In the genomic region with DNA sequence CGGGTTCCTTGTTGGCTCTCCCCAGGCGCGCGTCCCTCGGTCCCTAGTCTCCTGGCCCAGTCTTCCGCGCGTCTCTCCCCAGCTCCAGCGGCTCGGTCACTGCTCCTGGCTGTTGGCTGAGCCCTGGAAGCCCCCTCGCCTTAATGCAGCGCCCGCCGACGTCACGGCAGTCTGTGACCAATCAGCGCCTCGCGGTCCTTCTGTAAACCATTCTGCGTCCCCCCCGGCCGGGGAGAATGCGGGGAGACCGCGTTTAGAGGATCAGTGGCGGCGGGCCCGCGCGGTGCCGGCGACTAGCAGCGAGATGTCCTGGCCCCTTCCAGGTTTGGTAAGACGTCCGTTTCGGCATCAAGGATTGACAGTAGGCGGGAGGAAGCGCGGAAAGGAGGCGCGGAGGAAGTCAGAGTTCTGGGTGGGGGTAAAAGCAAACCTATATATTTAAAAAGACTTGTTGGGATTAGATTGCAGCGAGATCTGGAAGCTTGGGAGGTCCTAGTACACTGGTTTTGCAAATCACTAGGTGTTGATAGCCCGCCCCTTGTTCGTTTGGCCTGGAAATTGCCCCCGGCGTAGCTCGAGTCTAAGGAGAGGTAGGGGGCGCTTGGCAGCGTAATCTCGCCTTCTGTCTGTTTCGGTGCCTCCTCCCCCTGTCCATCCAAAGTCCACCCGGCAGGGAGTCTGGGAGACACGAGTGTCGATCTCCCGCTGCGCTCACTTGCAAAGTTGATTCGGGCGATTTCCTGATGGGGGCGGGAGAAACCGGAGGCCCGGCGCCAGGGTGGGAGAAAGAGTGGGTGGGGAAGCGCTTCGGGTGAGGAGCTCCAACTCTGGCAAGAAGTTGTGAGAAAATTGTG, we compare ENCODE assay signal across 8 mouse cellular contexts. TPM values are rescaled to one million over a fixed set of nuclear protein-coding genes. Genes with fewer than 3 reads are reported as not detected.
DNase-seq lines count a peak whose midpoint lies in the region; ATAC-seq and TF ChIP-seq lines count a peak whose summit lies in the region.

TSS of gene Lhx1 (minus strand) at position 115 of the 854 bp plus-strand sequence.

- no peak for TF ChIP-seq CTCF in liver, postnatal 0 days (IDR thresholded peaks at IDR 0.05; ENCODE audit: low read depth)

- H3K27me3 ChIP-seq in embryonic facial prominence, embryonic 13.5 days: peaks cover 100% of the 10 kb centered on the region
- peaks cover 100% of the 10 kb centered on the region for H3K27me3 ChIP-seq in intestine, embryonic 14.5 days (replicated peaks; ENCODE audit: control insufficient read depth, insufficient read depth, low read length)
- H3K27me3 ChIP-seq in liver, postnatal 0 days (ENCODE audit: insufficient read depth, low read length): peaks cover 100% of the 10 kb centered on the region

- no peak for ATAC-seq in CD4-positive, CD25-positive, alpha-beta regulatory T cell, adult 4 months
- ATAC-seq in embryonic facial prominence, embryonic 13.5 days (ENCODE audit: insufficient number of reproducible peaks, insufficient read depth, low FRiP score, low TSS enrichment, low read depth): no peak
- 0 out of 2 replicates have a peak, but pooled peaks have one; percentile 37 for ATAC-seq in intestine, embryonic 14.5 days (replicated peaks; ENCODE audit: low FRiP score, low TSS enrichment, low read depth)
- ATAC-seq in liver, postnatal 0 days: no peak
- no peak for ATAC-seq in frontal cortex, adult (ENCODE audit: low TSS enrichment)

- peak within 1 kb of the TSS; percentile 77 for H3K4me2 ChIP-seq in embryonic facial prominence, embryonic 13.5 days
- peak within 1 kb of the TSS; percentile 66 for H3K4me2 ChIP-seq in intestine, embryonic 14.5 days (ENCODE audit: low read length)
- peak within 1 kb of the TSS; percentile 75 for H3K4me2 ChIP-seq in liver, postnatal 0 days (ENCODE audit: low read depth, low read length)

- H3K9ac ChIP-seq in embryonic facial prominence, embryonic 13.5 days: 0 out of 2 replicates have a peak within 1 kb of the TSS, but pooled peaks have one; percentile 1
- H3K9ac ChIP-seq in intestine, embryonic 14.5 days (ENCODE audit: low read length): no peak within 1 kb of the TSS
- H3K9ac ChIP-seq in liver, postnatal 0 days (replicated peaks): no peak within 1 kb of the TSS

- H3K9me3 ChIP-seq in embryonic facial prominence, embryonic 13.5 days: 0 out of 2 replicates have a peak, but pooled peaks cover 6% of the 10 kb centered on the region
- H3K9me3 ChIP-seq in intestine, embryonic 14.5 days (ENCODE audit: control insufficient read depth, low read length): no peaks in the 10 kb centered on the region
- no peaks in the 10 kb centered on the region for H3K9me3 ChIP-seq in liver, postnatal 0 days (ENCODE audit: low read length)

- peaks cover 46% of the 10 kb centered on the region for H3K4me1 ChIP-seq in embryonic facial prominence, embryonic 13.5 days
- H3K4me1 ChIP-seq in intestine, embryonic 14.5 days (replicated peaks; ENCODE audit: control insufficient read depth, insufficient read depth, low read length): peaks cover 14% of the 10 kb centered on the region
- peaks cover 26% of the 10 kb centered on the region for H3K4me1 ChIP-seq in liver, postnatal 0 days (ENCODE audit: insufficient read depth)

- peak within 1 kb of the TSS; percentile 47 for H3K4me3 ChIP-seq in embryonic facial prominence, embryonic 13.5 days
- H3K4me3 ChIP-seq in intestine, embryonic 14.5 days (ENCODE audit: low read depth, low read length): peak within 1 kb of the TSS; percentile 31
- peak within 1 kb of the TSS; percentile 44 for H3K4me3 ChIP-seq in liver, postnatal 0 days (ENCODE audit: low read depth, low read length)

- under 1% methylated on average over 64 of the region's 64 CpGs for WGBS in embryonic facial prominence, embryonic 13.5 days
- under 1% methylated on average over 64 of the region's 64 CpGs for WGBS in intestine, embryonic 14.5 days
- WGBS in liver, postnatal 0 days (ENCODE audit: insufficient replicate concordance): under 1% methylated on average over 64 of the region's 64 CpGs

- no peak for TF ChIP-seq EP300 in liver, postnatal 0 days (IDR thresholded peaks at IDR 0.05; ENCODE audit: low read depth)

- H3K36me3 ChIP-seq in embryonic facial prominence, embryonic 13.5 days: no peaks in the 10 kb centered on the region
- H3K36me3 ChIP-seq in intestine, embryonic 14.5 days (ENCODE audit: control insufficient read depth, insufficient read depth, low read length): no peaks in the 10 kb centered on the region
- H3K36me3 ChIP-seq in liver, postnatal 0 days (replicated peaks; ENCODE audit: insufficient read depth, low read length): no peaks in the 10 kb centered on the region

- peak; percentile 25 for DNase-seq in CD4-positive, CD25-positive, alpha-beta regulatory T cell, adult 2 months (ENCODE audit: low read depth, low spot score)
- peak; percentile 67 for DNase-seq in R1 (ENCODE audit: low read depth, low spot score)
- peak; percentile 81 for DNase-seq in intestine, embryonic 14.5 days (ENCODE audit: low spot score)
- no peak for DNase-seq in liver, postnatal 0 days
- DNase-seq in urinary bladder, postnatal 4 days (ENCODE audit: low spot score in 2 of 2): no peak

- H3K27ac ChIP-seq in embryonic facial prominence, embryonic 13.5 days: no peak within 1 kb of the TSS
- no peak within 1 kb of the TSS for H3K27ac ChIP-seq in intestine, embryonic 14.5 days (ENCODE audit: low read depth)
- H3K27ac ChIP-seq in liver, postnatal 0 days (ENCODE audit: low read depth): no peak within 1 kb of the TSS

RNA-seq across cellular contexts. Expression of gene Lhx1, which starts in this region (rescaled TPM):
- not detected for polyA plus RNA-seq in CD4-positive, CD25-positive, alpha-beta regulatory T cell, adult 4 months (2017; shearing (Covaris generic))
- 0.12 and 0.94 TPM in 2 replicates for polyA plus RNA-seq in embryonic facial prominence, embryonic 13.5 days (2015; fragmentation: Nextera tagmentation; extraction: Ambion mirVana)
- polyA plus RNA-seq in intestine, embryonic 14.5 days (2014; fragmentation: Nextera tagmentation; extraction: Ambion mirVana): 0.04 and 0.15 TPM in 2 replicates
- 0.12 and 0.21 TPM in 2 replicates for polyA plus RNA-seq in liver, postnatal 0 days (2015; fragmentation: Nextera tagmentation; extraction: Ambion mirVana)

Comparison
In these comparisons a context has a peak if more than half of its experiments do, and no peak if none do; other contexts are left out.
1. Peak in DNase-seq, ATAC-seq, H3K4me3 ChIP-seq and H3K4me2 ChIP-seq in intestine, embryonic 14.5 days; RNA of the gene not detected or under 1 TPM.
2. DNase-seq: peak in CD4-positive, CD25-positive, alpha-beta regulatory T cell, adult 2 months (single experiment) and R1 (single experiment); none in liver, postnatal 0 days (single experiment) and urinary bladder, postnatal 4 days (0 of 2).
3. Peak in every context shown above with its lines, with median percentiles within 50 percentile points of each other: H3K4me2 ChIP-seq and H3K4me3 ChIP-seq.